Mouse (Mus musculus): ENCODE data around the gene Heatr6. TPM values are rescaled to one million over a fixed set of nuclear protein-coding genes. Genes with fewer than 3 reads are reported as not detected.

The Heatr6 gene
- total and polyA plus RNA-seq, 3 experiments: 5.4 to 6.3 (median 6.3) TPM

GRCm38 (mm10) chr11:83742731-83743355, 10.7 kb upstream of the Heatr6 start:
- Histone ChIP-seq H3K36me3 (ENCODE audit: control insufficient read depth, insufficient read depth, low read length) (no peaks in the 10 kb centered on the region), H3K4me1 (ENCODE audit: control insufficient read depth, insufficient read depth, low read length) (no peaks in the 10 kb centered on the region; the same call in 1 of the 2 replicates), H3K27me3 (ENCODE audit: control insufficient read depth, insufficient read depth, low read length) (peaks cover 1% of the 10 kb centered on the region; the same call in 1 of the 2 replicates), H3K9ac (ENCODE audit: low read depth, low read length) (no peak overlapping the region), H3K79me2 (replicated peaks; ENCODE audit: control insufficient read depth, insufficient read depth, low read length) (no peaks in the 10 kb centered on the region), H3K27ac (no peak overlapping the region), H3K4me3 (no peak overlapping the region)
- 60% methylated on average over 9 of the region's 9 CpGs for WGBS
- intact Hi-C loops (cut with DNase I): no loop called here
- no peak for TF ChIP-seq EP300 (IDR thresholded peaks at IDR 0.05; ENCODE audit: insufficient read depth, low read depth, low read length)
- TF ChIP-seq POLR2A (IDR thresholded peaks at IDR 0.05; ENCODE audit: insufficient read depth, low read depth, low read length): no peak
- no peak for TF ChIP-seq CTCF (IDR thresholded peaks at IDR 0.05)
- DNase-seq: no peak

DNA sequence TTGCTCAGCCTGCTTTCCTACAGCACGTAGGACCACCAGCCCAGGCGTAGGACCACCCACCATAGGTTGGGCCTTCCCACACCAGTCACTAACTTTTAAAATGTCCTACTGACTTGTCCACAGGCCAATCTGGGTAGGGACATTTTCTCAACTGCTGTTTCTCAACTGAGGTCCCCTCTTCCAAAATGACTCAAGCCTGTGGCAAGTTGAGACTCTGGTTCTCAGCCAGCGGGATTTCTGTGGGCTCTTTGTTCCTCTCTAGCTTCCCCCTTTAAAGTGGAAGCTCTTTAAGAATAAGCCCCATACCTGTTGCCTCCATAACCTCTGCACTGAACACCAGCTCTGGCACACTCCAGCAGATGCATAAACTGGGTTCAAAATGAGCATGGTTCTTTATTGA, 10.0 kb upstream of the Heatr6 start:
- Histone ChIP-seq H3K27me3 (ENCODE audit: control insufficient read depth, insufficient read depth, low read length) (peaks cover 4% of the 10 kb centered on the region), H3K4me3 (no peak overlapping the region), H3K79me2 (replicated peaks; ENCODE audit: control insufficient read depth, insufficient read depth, low read length) (no peaks in the 10 kb centered on the region), H3K9ac (ENCODE audit: low read depth, low read length) (no peak overlapping the region), H3K36me3 (ENCODE audit: control insufficient read depth, insufficient read depth, low read length) (no peaks in the 10 kb centered on the region), H3K4me1 (ENCODE audit: control insufficient read depth, insufficient read depth, low read length) (no peaks in the 10 kb centered on the region; the same call in 1 of the 2 replicates), H3K27ac (no peak overlapping the region)
- intact Hi-C loops (cut with DNase I): no loop called here
- TF ChIP-seq POLR2A (IDR thresholded peaks at IDR 0.05; ENCODE audit: insufficient read depth, low read depth, low read length) (no peak), EP300 (IDR thresholded peaks at IDR 0.05; ENCODE audit: insufficient read depth, low read depth, low read length) (no peak), CTCF (IDR thresholded peaks at IDR 0.05) (no peak)
- WGBS: 61% methylated on average over 3 of the region's 3 CpGs
- DNase-seq: no peak

DNA sequence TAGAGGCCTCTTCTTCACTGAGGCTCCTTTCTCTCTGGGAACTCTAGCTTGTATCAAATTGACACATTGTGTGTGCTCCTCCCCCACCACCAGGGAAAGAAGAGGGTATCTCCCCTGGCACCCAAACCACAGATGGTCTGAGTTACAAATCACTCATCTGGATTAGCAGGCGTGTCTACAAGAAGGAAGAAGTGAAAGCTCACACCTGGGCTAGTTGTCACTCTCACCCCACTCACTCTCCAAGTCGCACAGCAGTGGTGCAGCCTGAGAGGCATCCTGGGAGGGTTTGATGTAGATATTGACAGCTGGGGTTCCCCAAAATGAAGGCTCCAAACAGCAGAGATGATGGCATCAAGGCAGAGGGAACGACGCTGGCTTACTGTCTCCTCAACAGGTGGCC, 7.3 kb upstream of the Heatr6 start:
- H3K27ac ChIP-seq: no peak overlapping the region
- no peak overlapping the region for H3K4me3 ChIP-seq
- no peaks in the 10 kb centered on the region for H3K79me2 ChIP-seq (replicated peaks; ENCODE audit: control insufficient read depth, insufficient read depth, low read length)
- no peaks in the 10 kb centered on the region for H3K36me3 ChIP-seq (ENCODE audit: control insufficient read depth, insufficient read depth, low read length)
- H3K27me3 ChIP-seq (ENCODE audit: control insufficient read depth, insufficient read depth, low read length): peaks cover 9% of the 10 kb centered on the region
- DNase-seq: peak in 1 of 2 experiments; percentile 15
- TF ChIP-seq POLR2A (IDR thresholded peaks at IDR 0.05; ENCODE audit: insufficient read depth, low read depth, low read length): no peak
- no peak for TF ChIP-seq CTCF (IDR thresholded peaks at IDR 0.05)
- no peak for TF ChIP-seq EP300 (IDR thresholded peaks at IDR 0.05; ENCODE audit: insufficient read depth, low read depth, low read length)
- intact Hi-C loops (cut with DNase I): no loop called here
- H3K4me1 ChIP-seq (ENCODE audit: control insufficient read depth, insufficient read depth, low read length): no peaks in the 10 kb centered on the region
- no peak overlapping the region for H3K9ac ChIP-seq (ENCODE audit: low read depth, low read length)
- 50% methylated on average over 4 of the region's 4 CpGs for WGBS

GRCm38 (mm10) chr11:83746681-83747080, 6.8 kb upstream of the Heatr6 start, which contains the start of gene Wfdc21:
Gene Wfdc21, plus strand, starts transcription at chr11:83746940.
- DNase-seq: no peak
- Histone ChIP-seq H3K36me3 (ENCODE audit: control insufficient read depth, insufficient read depth, low read length) (no peaks in the 10 kb centered on the region), H3K4me1 (ENCODE audit: control insufficient read depth, insufficient read depth, low read length) (no peaks in the 10 kb centered on the region), H3K9ac (ENCODE audit: low read depth, low read length) (no peak within 1 kb of the TSS), H3K27me3 (ENCODE audit: control insufficient read depth, insufficient read depth, low read length) (peaks cover 9% of the 10 kb centered on the region), H3K27ac (no peak within 1 kb of the TSS), H3K4me3 (no peak within 1 kb of the TSS), H3K79me2 (replicated peaks; ENCODE audit: control insufficient read depth, insufficient read depth, low read length) (no peaks in the 10 kb centered on the region)
- intact Hi-C loops (cut with DNase I): no loop called here
- TF ChIP-seq POLR2A (IDR thresholded peaks at IDR 0.05; ENCODE audit: insufficient read depth, low read depth, low read length) (no peak), CTCF (IDR thresholded peaks at IDR 0.05) (no peak), EP300 (IDR thresholded peaks at IDR 0.05; ENCODE audit: insufficient read depth, low read depth, low read length) (no peak)
- 47% methylated on average over 5 of the region's 5 CpGs for WGBS

GRCm38 (mm10) chr11:83747376-83748265, 5.9 kb upstream of the Heatr6 start:
- intact Hi-C loops (cut with DNase I): no loop called here
- H3K79me2 ChIP-seq (replicated peaks; ENCODE audit: control insufficient read depth, insufficient read depth, low read length): no peaks in the 10 kb centered on the region
- H3K27ac ChIP-seq: no peak overlapping the region
- 51% methylated on average over 6 of the region's 6 CpGs for WGBS
- no peak overlapping the region for H3K4me3 ChIP-seq
- no peak overlapping the region for H3K9ac ChIP-seq (ENCODE audit: low read depth, low read length)
- no peaks in the 10 kb centered on the region for H3K36me3 ChIP-seq (ENCODE audit: control insufficient read depth, insufficient read depth, low read length)
- H3K4me1 ChIP-seq (ENCODE audit: control insufficient read depth, insufficient read depth, low read length): no peaks in the 10 kb centered on the region
- DNase-seq: no peak
- H3K27me3 ChIP-seq (ENCODE audit: control insufficient read depth, insufficient read depth, low read length): peaks cover 9% of the 10 kb centered on the region
- no peak for TF ChIP-seq CTCF (IDR thresholded peaks at IDR 0.05)
- no peak for TF ChIP-seq EP300 (IDR thresholded peaks at IDR 0.05; ENCODE audit: insufficient read depth, low read depth, low read length)
- TF ChIP-seq POLR2A (IDR thresholded peaks at IDR 0.05; ENCODE audit: insufficient read depth, low read depth, low read length): no peak
